Mouse (Mus musculus): ENCODE results near the gene Cdhr2. TPM values are rescaled to one million over a fixed set of nuclear protein-coding genes. Genes with fewer than 3 reads are reported as not detected.

Gene Cdhr2
- polyA plus RNA-seq, 1 experiment, result 378 TPM

GRCm38 (mm10) chr13:54691737-54692136 is 9.5 kb upstream of the Cdhr2 start:
- DNase-seq (ENCODE audit: low read depth, low spot score), result no peak

GRCm38 (mm10) chr13:54692711-54693557 is 8.3 kb upstream of the Cdhr2 start:
- DNase-seq (ENCODE audit: low read depth, low spot score), result no peak
- 3% methylated on average over 21 of the region's 21 CpGs for WGBS

- WGBS, result under 1% methylated on average over 88 of the region's 92 CpGs
- DNase-seq (ENCODE audit: low read depth, low spot score), result no peak
Measured at GRCm38 (mm10) chr13:54693558-54694347, 7.5 kb upstream of the Cdhr2 start, which contains the start of gene Rnf44. Gene Rnf44, minus strand, starts transcription at chr13:54693907.

GRCm38 (mm10) chr13:54694348-54695060 is 6.8 kb upstream of the Cdhr2 start:
- 6% methylated on average over 26 of the region's 26 CpGs for WGBS
- DNase-seq (ENCODE audit: low read depth, low spot score), result no peak

- whole genome bisulfite sequencing, result 79% methylated on average over 11 of the region's 11 CpGs
- no peak for DNase-seq (ENCODE audit: low read depth, low spot score)
Measured at GRCm38 (mm10) chr13:54695479-54696230, 5.6 kb upstream of the Cdhr2 start.

- WGBS, result 67% methylated on average over 7 of the region's 7 CpGs
- no peak for DNase-seq (ENCODE audit: low read depth, low spot score)
Measured at GRCm38 (mm10) chr13:54702507-54702906, 1.2 kb downstream of the Cdhr2 start.

GRCm38 (mm10) chr13:54704890-54705289 is 3.6 kb downstream of the Cdhr2 start:
- peak; percentile 62 for DNase-seq (ENCODE audit: low read depth, low spot score)
- 15% methylated on average over 6 of the region's 6 CpGs for WGBS

- DNase-seq (ENCODE audit: low read depth, low spot score), result no peak
- 81% methylated on average over 3 of the region's 3 CpGs for WGBS
Measured at GRCm38 (mm10) chr13:54710866-54711265, 9.6 kb downstream of the Cdhr2 start.

GRCm38 (mm10) chr13:54714393-54714792 is 13.1 kb downstream of the Cdhr2 start:
- 59% methylated on average over 4 of the region's 4 CpGs for WGBS
- DNase-seq (ENCODE audit: low read depth, low spot score), result no peak

- WGBS, result 27% methylated on average over 10 of the region's 10 CpGs
- no peak for DNase-seq (ENCODE audit: low read depth, low spot score)
Measured at GRCm38 (mm10) chr13:54714996-54715395, 13.7 kb downstream of the Cdhr2 start.

GRCm38 (mm10) chr13:54716916-54717315 is 15.7 kb downstream of the Cdhr2 start:
- no peak for DNase-seq (ENCODE audit: low read depth, low spot score)
- WGBS, result 8% methylated on average over 5 of the region's 5 CpGs

GRCm38 (mm10) chr13:54723143-54723542 is 21.9 kb downstream of the Cdhr2 start:
- 93% methylated on average over 3 of the region's 3 CpGs for WGBS
- no peak for DNase-seq (ENCODE audit: low read depth, low spot score)

GRCm38 (mm10) chr13:54726131-54726530 is 24.9 kb downstream of the Cdhr2 start:
- 69% methylated on average over 11 of the region's 11 CpGs for WGBS
- no peak for DNase-seq (ENCODE audit: low read depth, low spot score)

GRCm38 (mm10) chr13:54736931-54737330 is 35.7 kb downstream of the Cdhr2 start:
- DNase-seq (ENCODE audit: low read depth, low spot score), result no peak
- WGBS, result 27% methylated on average over 3 of the region's 3 CpGs

GRCm38 (mm10) chr13:54737488-54738212 is 36.4 kb downstream of the Cdhr2 start:
- DNase-seq (ENCODE audit: low read depth, low spot score), result no peak
- 3% methylated on average over 86 of the region's 87 CpGs for WGBS

- DNase-seq (ENCODE audit: low read depth, low spot score), result no peak
- WGBS, result 5% methylated on average over 34 of the region's 34 CpGs
Measured at GRCm38 (mm10) chr13:54738213-54738601, 36.9 kb downstream of the Cdhr2 start.

GRCm38 (mm10) chr13:54746110-54746509 is 44.8 kb downstream of the Cdhr2 start:
- no peak for DNase-seq (ENCODE audit: low read depth, low spot score)
- WGBS, result 41% methylated on average over 6 of the region's 6 CpGs

GRCm38 (mm10) chr13:54746896-54747295 is 45.6 kb downstream of the Cdhr2 start:
- no peak for DNase-seq (ENCODE audit: low read depth, low spot score)
- 30% methylated on average over 10 of the region's 10 CpGs for WGBS

- DNase-seq (ENCODE audit: low read depth, low spot score), result no peak
- WGBS, result 70% methylated on average over 8 of the region's 8 CpGs
Measured at GRCm38 (mm10) chr13:54748190-54748589, 46.9 kb downstream of the Cdhr2 start.

Data from large intestine, adult 2 months (tissue).